Mouse (Mus musculus) myocyte (in vitro differentiated cells): ENCODE results near the gene Gm20388. TPM values are rescaled to one million over a fixed set of nuclear protein-coding genes. Genes with fewer than 3 reads are reported as not detected.

ENCODE experiments used
- H3K27me3 ChIP-seq: one replicate; pipeline ENCODE4 v1.6.1; 2011; ENCODE audit not compliant: control insufficient read depth, insufficient read depth, insufficient read length
- H3K36me3 ChIP-seq: one replicate; pipeline ENCODE4 v1.6.1; 2011; ENCODE audit not compliant: control insufficient read depth, insufficient read depth
- H3K4me2 ChIP-seq: one replicate; pipeline ENCODE4 v1.6.1; 2011; ENCODE audit warnings: low read depth, control low read depth
- H3K4me3 ChIP-seq: one replicate; pipeline ENCODE4 v1.5.1; 2011; ENCODE audit warnings: mild to moderate bottlenecking, control low read depth, moderate library complexity
- H3K79me2 ChIP-seq: one replicate; pipeline ENCODE4 v1.6.1; 2011; ENCODE audit not compliant: control insufficient read depth, insufficient read depth
- H3ac ChIP-seq: one replicate; pipeline ENCODE4 v1.6.1; 2011; ENCODE audit not compliant: control insufficient read depth, insufficient read length
- CEBPB ChIP-seq: IDR thresholded peaks from 2 replicates; pipeline ENCODE4 v1.6.1; 2011; ENCODE audit warnings: mild to moderate bottlenecking, moderate library complexity; ENCODE audit not compliant: poor library complexity, insufficient read depth, severe bottlenecking
- E2F4 ChIP-seq: IDR thresholded peaks from one replicate; pipeline ENCODE4 v1.6.1; 2011; ENCODE audit warnings: mild to moderate bottlenecking, control low read depth, moderate library complexity; ENCODE audit not compliant: insufficient read depth
- MAX ChIP-seq: IDR thresholded peaks from one replicate; pipeline ENCODE4 v1.6.1; 2011; ENCODE audit warnings: low read depth, mild to moderate bottlenecking, control low read depth
- MYOD1 ChIP-seq, 3 experiments: IDR thresholded peaks; one replicate each; pipeline ENCODE4 v1.6.1; 2011; ENCODE audit warnings: control low read depth in 2 of 3, low read depth in 2 of 3, mild to moderate bottlenecking in 2 of 3, moderate library complexity in 1 of 3; ENCODE audit not compliant: insufficient read length in 2 of 3, control insufficient read depth in 1 of 3
- MYOG ChIP-seq, 3 experiments: IDR thresholded peaks; one replicate each; pipeline ENCODE4 v1.6.1; 2011; ENCODE audit warnings: control low read depth in 2 of 3, low read depth in 2 of 3, mild to moderate bottlenecking in 2 of 3; ENCODE audit not compliant: insufficient read length in 2 of 3, control insufficient read depth in 1 of 3, insufficient read depth in 1 of 3
- POLR2A ChIP-seq: IDR thresholded peaks from one replicate; pipeline ENCODE4 v1.6.1; 2011; ENCODE audit warnings: low read depth, mild to moderate bottlenecking, control low read depth, moderate library complexity; ENCODE audit not compliant: insufficient read length
- POLR2AphosphoS2 ChIP-seq: IDR thresholded peaks from one replicate; pipeline ENCODE4 v1.6.1; 2011; ENCODE audit warnings: low read depth, control low read depth; ENCODE audit not compliant: insufficient read length
- REST ChIP-seq: IDR thresholded peaks from one replicate; pipeline ENCODE4 v1.6.1; 2011; ENCODE audit warnings: mild to moderate bottlenecking, control low read depth, moderate library complexity; ENCODE audit not compliant: insufficient read depth, insufficient read length
- SRF ChIP-seq: IDR thresholded peaks from one replicate; pipeline ENCODE4 v1.6.1; 2011; ENCODE audit warnings: low read depth; ENCODE audit not compliant: control insufficient read depth, insufficient read length
- TCF12 ChIP-seq: IDR thresholded peaks from one replicate; pipeline ENCODE4 v1.6.1; 2011; ENCODE audit warnings: mild to moderate bottlenecking, control low read depth; ENCODE audit not compliant: poor library complexity, insufficient read depth, severe bottlenecking
- TCF3 ChIP-seq: IDR thresholded peaks from one replicate; pipeline ENCODE4 v1.6.1; 2011; ENCODE audit warnings: low read depth, control low read depth; ENCODE audit not compliant: insufficient read length
- USF1 ChIP-seq: IDR thresholded peaks from one replicate; pipeline ENCODE4 v1.6.1; 2011; ENCODE audit warnings: low read depth, mild to moderate bottlenecking, control low read depth, moderate library complexity
- polyA plus RNA-seq: library from polyadenylated mRNA; unstranded; fragments of >200 nt; fragmentation: generic; extraction: Trizol; gene quantifications from one replicate; pipeline ENCODE4 v1.2.1, GENCODE M21; 2012; ENCODE audit warnings: missing spikeins

The Gm20388 gene
- polyA plus RNA-seq, 1 experiment: 15.3 TPM

DNA sequence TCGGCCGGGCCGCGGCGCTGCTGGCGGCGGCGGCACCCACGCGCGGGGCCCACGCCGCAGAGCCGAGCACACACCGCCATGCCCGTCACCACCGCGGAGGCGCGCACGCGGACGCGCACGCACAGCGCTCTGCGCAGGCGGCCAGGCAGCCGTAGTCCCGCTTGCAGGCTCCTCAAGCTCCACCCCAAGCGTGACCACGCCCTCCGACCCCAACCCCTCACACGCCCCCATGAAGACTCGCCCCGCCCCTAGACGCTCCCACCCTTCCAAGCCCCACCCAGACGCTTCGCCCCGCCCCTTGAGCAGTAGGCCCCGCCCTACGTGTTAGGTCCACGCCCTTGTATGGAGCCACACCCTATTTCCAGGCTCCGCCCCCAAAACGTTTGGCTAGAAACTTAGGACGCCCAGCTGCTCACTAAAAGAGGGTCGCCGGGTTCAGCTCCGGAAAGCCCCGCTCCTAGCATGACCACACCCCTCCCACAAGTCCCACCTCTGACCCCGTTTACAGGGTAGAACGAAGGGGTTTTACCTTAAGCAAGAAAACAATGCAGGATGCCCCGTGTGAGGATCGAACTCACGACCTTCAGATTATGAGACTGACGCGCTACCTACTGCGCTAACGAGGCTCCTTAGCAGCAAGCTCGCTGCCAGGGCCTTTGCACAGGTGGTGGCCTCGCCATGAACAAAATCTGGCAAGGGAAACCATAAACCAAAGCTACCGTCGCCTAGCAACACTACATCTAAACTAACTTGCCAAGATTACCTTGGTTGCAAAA lies 1668.2 kb downstream of the Gm20388 start, which contains the start of gene Fbxo31:
Fbxo31 (minus strand) TSS at position 131 of the 776 bp plus-strand sequence.
- Histone ChIP-seq H3K27me3 (no peaks in the 10 kb centered on the region), H3K79me2 (peaks cover 30% of the 10 kb centered on the region), H3K4me2 (peak within 1 kb of the TSS; percentile 98), H3K36me3 (no peaks in the 10 kb centered on the region), H3ac (peak within 1 kb of the TSS; percentile 27), H3K4me3 (peak within 1 kb of the TSS; percentile 52)
- no peak for TF ChIP-seq TCF12
- TF ChIP-seq USF1: no peak
- TF ChIP-seq MAX: no peak
- TF ChIP-seq CEBPB: 0 out of 2 replicates have a peak, but pooled peaks have one; percentile 10
- TF ChIP-seq POLR2AphosphoS2: peak; percentile 96
- peak; percentile 41 for TF ChIP-seq REST
- peak; percentile 43 for TF ChIP-seq TCF3
- TF ChIP-seq MYOG (IDR thresholded peaks at IDR 0.05; ENCODE audit: control insufficient read depth in 1 of 3, insufficient read depth in 1 of 3, insufficient read length in 2 of 3, low read depth in 2 of 3): peak in 2 of 3 experiments; percentile 36 to 40
- TF ChIP-seq SRF: no peak
- peak; percentile 98 for TF ChIP-seq POLR2A
- no peak for TF ChIP-seq E2F4
- TF ChIP-seq MYOD1 (IDR thresholded peaks at IDR 0.05; ENCODE audit: control insufficient read depth in 1 of 3, insufficient read length in 2 of 3, low read depth in 2 of 3): peak in 1 of 3 experiments; percentile 68

DNA sequence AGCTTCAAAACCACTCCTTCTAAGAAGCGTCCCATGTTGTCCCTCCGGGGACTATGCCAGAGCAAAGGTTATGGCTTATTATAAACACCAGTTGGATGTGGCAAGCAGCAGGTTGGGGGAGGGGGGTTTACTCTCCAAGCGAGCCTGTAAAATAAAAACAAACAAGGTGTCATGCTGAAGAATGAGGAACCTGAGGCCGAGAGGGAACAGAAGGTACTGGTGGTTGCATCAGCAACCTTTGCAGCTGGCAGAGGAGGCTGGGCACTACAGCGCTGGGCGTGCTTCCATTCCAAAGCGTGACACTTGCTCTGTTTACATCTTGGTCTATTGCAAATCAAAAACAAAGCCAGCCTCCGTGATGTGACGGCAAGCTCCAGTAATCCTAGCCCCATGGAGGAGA lies 1669.8 kb downstream of the Gm20388 start:
- TF ChIP-seq CEBPB (peak; percentile 54; the same call in 1 of the 2 replicates), SRF (no peak), MYOD1 (IDR thresholded peaks at IDR 0.05; ENCODE audit: control insufficient read depth in 1 of 3, insufficient read length in 2 of 3, low read depth in 2 of 3) (peak in 1 of 3 experiments; percentile 54), POLR2AphosphoS2 (no peak), MAX (no peak), MYOG (IDR thresholded peaks at IDR 0.05; ENCODE audit: control insufficient read depth in 1 of 3, insufficient read depth in 1 of 3, insufficient read length in 2 of 3, low read depth in 2 of 3) (peak in 2 of 3 experiments; percentile 13 to 74), POLR2A (no peak)
- peak overlapping the region; percentile 46 for H3K4me2 ChIP-seq
- H3K4me3 ChIP-seq: no peak overlapping the region
- H3K79me2 ChIP-seq: peaks cover 16% of the 10 kb centered on the region
- no peaks in the 10 kb centered on the region for H3K27me3 ChIP-seq
- no peak overlapping the region for H3ac ChIP-seq
- no peaks in the 10 kb centered on the region for H3K36me3 ChIP-seq

DNA sequence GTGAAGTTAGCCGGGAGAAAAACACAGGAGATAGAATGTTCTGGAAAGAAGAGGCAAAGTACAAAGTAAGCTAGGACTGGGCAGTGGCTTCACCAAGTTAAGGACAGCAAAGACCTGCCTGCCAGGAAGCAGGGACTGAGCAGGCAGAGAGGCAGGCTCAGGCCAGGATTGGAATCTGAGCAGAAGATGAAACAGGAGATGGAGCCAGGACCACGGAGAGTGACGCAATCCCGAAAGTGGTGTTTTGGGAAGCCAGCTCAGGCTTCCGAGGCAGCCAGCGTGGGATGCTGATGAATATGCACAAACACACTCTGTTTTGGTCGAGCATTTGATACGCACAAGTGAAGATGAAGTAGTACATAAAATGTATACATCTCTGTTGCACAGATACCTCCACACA lies 1673.0 kb downstream of the Gm20388 start:
- no peak overlapping the region for H3ac ChIP-seq
- peak overlapping the region; percentile 65 for H3K4me2 ChIP-seq
- no peak overlapping the region for H3K4me3 ChIP-seq
- no peaks in the 10 kb centered on the region for H3K27me3 ChIP-seq
- no peaks in the 10 kb centered on the region for H3K79me2 ChIP-seq
- no peaks in the 10 kb centered on the region for H3K36me3 ChIP-seq
- TF ChIP-seq MAX: no peak
- TF ChIP-seq SRF: no peak
- no peak for TF ChIP-seq USF1
- no peak for TF ChIP-seq MYOD1 (IDR thresholded peaks at IDR 0.05; ENCODE audit: control insufficient read depth in 1 of 3, insufficient read length in 2 of 3, low read depth in 2 of 3)
- no peak for TF ChIP-seq POLR2AphosphoS2
- TF ChIP-seq CEBPB: peak; percentile 95
- peak in 1 of 3 experiments; percentile 5 for TF ChIP-seq MYOG (IDR thresholded peaks at IDR 0.05; ENCODE audit: control insufficient read depth in 1 of 3, insufficient read depth in 1 of 3, insufficient read length in 2 of 3, low read depth in 2 of 3)
- peak; percentile 35 for TF ChIP-seq POLR2A
- TF ChIP-seq TCF12: no peak
- no peak for TF ChIP-seq TCF3
- TF ChIP-seq REST: peak; percentile 40
- TF ChIP-seq E2F4: no peak

DNA sequence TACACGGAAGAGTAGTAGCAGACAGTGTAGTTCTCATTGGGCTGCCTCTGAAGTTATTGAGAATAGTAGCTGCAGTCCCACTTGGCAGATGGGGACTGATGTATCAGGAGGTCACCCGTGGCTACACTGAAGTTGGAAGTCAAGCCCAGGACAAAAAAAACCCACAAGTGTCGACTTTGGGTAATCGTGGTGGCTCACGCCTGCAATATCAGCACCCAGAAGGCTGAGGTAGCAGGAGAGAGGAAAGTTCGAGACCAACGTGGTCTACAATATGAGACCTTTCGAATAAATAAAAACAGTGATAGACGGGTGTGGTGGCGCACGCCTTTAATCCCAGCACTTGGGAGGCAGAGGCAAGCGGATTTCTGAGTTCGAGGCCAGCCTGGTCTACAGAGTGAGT lies 1674.1 kb downstream of the Gm20388 start:
- Histone ChIP-seq H3K4me2 (peak overlapping the region; percentile 79), H3K36me3 (no peaks in the 10 kb centered on the region), H3K27me3 (no peaks in the 10 kb centered on the region), H3ac (peak overlapping the region; percentile 51), H3K79me2 (no peaks in the 10 kb centered on the region), H3K4me3 (peak overlapping the region; percentile 31)
- no peak for TF ChIP-seq POLR2AphosphoS2
- no peak for TF ChIP-seq CEBPB
- TF ChIP-seq POLR2A: no peak
- no peak for TF ChIP-seq USF1
- TF ChIP-seq TCF12: no peak
- TF ChIP-seq MYOD1 (IDR thresholded peaks at IDR 0.05; ENCODE audit: control insufficient read depth in 1 of 3, insufficient read length in 2 of 3, low read depth in 2 of 3): no peak
- no peak for TF ChIP-seq SRF
- no peak for TF ChIP-seq TCF3
- TF ChIP-seq MAX: no peak
- TF ChIP-seq MYOG (IDR thresholded peaks at IDR 0.05; ENCODE audit: control insufficient read depth in 1 of 3, insufficient read depth in 1 of 3, insufficient read length in 2 of 3, low read depth in 2 of 3): no peak
- TF ChIP-seq E2F4: no peak
- TF ChIP-seq REST: no peak
